In the genomic region with DNA sequence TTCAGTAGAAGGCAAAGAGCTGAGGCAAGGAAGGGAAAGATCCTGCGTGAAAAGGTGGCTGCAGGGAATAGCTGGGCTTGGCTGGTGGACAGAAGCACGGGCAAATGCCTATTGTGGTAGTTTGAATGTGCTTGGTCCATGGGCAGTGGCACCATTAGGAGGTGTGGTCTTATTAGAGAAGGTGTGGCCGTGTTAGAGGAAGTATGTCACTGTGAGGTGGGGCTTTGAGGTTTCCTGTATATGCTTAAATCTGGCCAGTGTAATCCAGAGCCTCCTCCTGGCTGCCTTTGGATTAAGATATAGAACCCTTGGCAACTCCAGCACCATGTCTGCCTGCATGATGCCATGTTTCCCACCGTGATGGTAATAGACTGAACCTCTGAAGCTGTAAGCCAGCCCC, we compare ENCODE assay signal across 27 mouse cellular contexts. TPM values are rescaled to one million over a fixed set of nuclear protein-coding genes. Genes with fewer than 3 reads are reported as not detected.
A peak's percentile ranks its signal among the peaks of the same experiment; 100 is the strongest.
DNase-seq lines count a peak whose midpoint lies in the region; ATAC-seq and TF ChIP-seq lines count a peak whose summit lies in the region.
"Had no signal": no experiment of that assay in that cellular context is flagged by ENCODE, and none has a peak within 500 bp of the region (broad histone marks: within the 10 kb centered on the region; RNA-seq: fewer than 3 reads in every experiment).

No protein-coding gene starts in this region.

- 62% methylated on average over 4 of the region's 4 CpGs for WGBS in lung, postnatal 0 days
- 82% methylated on average over 4 of the region's 4 CpGs for WGBS in embryonic facial prominence, embryonic 10.5 days

- H3K9ac ChIP-seq in lung, postnatal 0 days (replicated peaks; ENCODE audit: low read depth), result no peak overlapping the region
- H3K9ac ChIP-seq: embryonic facial prominence, embryonic 15.5 days; heart, embryonic 13.5 days; hindbrain, embryonic 13.5 days; limb, embryonic 15.5 days; midbrain, embryonic 15.5 days; neural tube, embryonic 13.5 days had no signal

- TF ChIP-seq CTCF in lung, postnatal 0 days (IDR thresholded peaks at IDR 0.05), result no peak

- H3K4me3 ChIP-seq in lung, postnatal 0 days (ENCODE audit: low read depth, low read length), result no peak overlapping the region
- H3K4me3 ChIP-seq in embryonic facial prominence, embryonic 10.5 days, result no peak overlapping the region
- H3K4me3 ChIP-seq: embryonic facial prominence, embryonic 15.5 days; heart, embryonic 13.5 days; hindbrain, embryonic 13.5 days; limb, embryonic 15.5 days; midbrain, embryonic 15.5 days; myocyte; neural tube, embryonic 13.5 days had no signal

- peak; percentile 57; the same call in 1 of the 2 replicates for ATAC-seq in lung, postnatal 0 days
- peak; percentile 88 for ATAC-seq in megakaryocyte, adult 5-6 weeks (ENCODE audit: poor library complexity, severe bottlenecking)
- ATAC-seq: forebrain, embryonic 16.5 days; inflammation-experienced regulatory T-cells, adult 6 months; midbrain, embryonic 15.5 days had no signal

- no peaks in the 10 kb centered on the region for H3K27me3 ChIP-seq in lung, postnatal 0 days (replicated peaks; ENCODE audit: insufficient read depth, low read length)
- no peaks in the 10 kb centered on the region for H3K27me3 ChIP-seq in embryonic facial prominence, embryonic 10.5 days (replicated peaks; ENCODE audit: low read depth, poor library complexity, severe bottlenecking)
- H3K27me3 ChIP-seq: embryonic facial prominence, embryonic 15.5 days; heart, embryonic 13.5 days; hindbrain, embryonic 13.5 days; limb, embryonic 15.5 days; midbrain, embryonic 15.5 days; neural tube, embryonic 13.5 days had no signal

- H3K36me3 ChIP-seq in lung, postnatal 0 days (ENCODE audit: insufficient read depth, low read length), result no peaks in the 10 kb centered on the region
- no peaks in the 10 kb centered on the region for H3K36me3 ChIP-seq in embryonic facial prominence, embryonic 10.5 days (replicated peaks)
- H3K36me3 ChIP-seq: embryonic facial prominence, embryonic 15.5 days; heart, embryonic 13.5 days; hindbrain, embryonic 13.5 days; limb, embryonic 15.5 days; midbrain, embryonic 15.5 days; neural tube, embryonic 13.5 days had no signal

- H3K4me1 ChIP-seq in lung, postnatal 0 days (ENCODE audit: insufficient read depth, low read depth, low read length), result no peaks in the 10 kb centered on the region
- H3K4me1 ChIP-seq in embryonic facial prominence, embryonic 10.5 days, result 0 out of 2 replicates have a peak, but pooled peaks cover 5% of the 10 kb centered on the region
- H3K4me1 ChIP-seq: hindbrain, embryonic 13.5 days; midbrain, embryonic 15.5 days; neural tube, embryonic 13.5 days had no signal

- no peaks in the 10 kb centered on the region for H3K9me3 ChIP-seq in lung, postnatal 0 days (ENCODE audit: low read length)
- H3K9me3 ChIP-seq in embryonic facial prominence, embryonic 10.5 days, result no peaks in the 10 kb centered on the region
- H3K9me3 ChIP-seq: embryonic facial prominence, embryonic 15.5 days; heart, embryonic 13.5 days; hindbrain, embryonic 13.5 days; limb, embryonic 15.5 days; midbrain, embryonic 15.5 days; neural tube, embryonic 13.5 days had no signal

- DNase-seq in lung, postnatal 0 days (ENCODE audit: low spot score), result peak; percentile 27
- DNase-seq in lung, postnatal 14 days, result no peak
- DNase-seq in ZHBTc4 (ENCODE audit: low read depth, low spot score), result peak; percentile 29
- no peak for DNase-seq in kidney, postnatal 25 days
- no peak for DNase-seq in layer of hippocampus, postnatal 36 days
- DNase-seq in embryonic facial prominence, embryonic 10.5 days (ENCODE audit: low spot score), result no peak
- DNase-seq: adrenal gland, adult 2 months; cerebellum, adult 8-10 months; cerebellum, postnatal 36 days; gastrocnemius, postnatal 14 days; heart, adult 18-20 months; kidney, adult 18-20 months; kidney, postnatal 14 days; left cerebral cortex, postnatal 4 days; retina, postnatal 1 day; right cerebral cortex, postnatal 25 days; thymus, postnatal 14 days had no signal

- H3K4me2 ChIP-seq in lung, postnatal 0 days (replicated peaks; ENCODE audit: low read depth, low read length), result no peak overlapping the region
- H3K4me2 ChIP-seq: embryonic facial prominence, embryonic 15.5 days; heart, embryonic 13.5 days; hindbrain, embryonic 13.5 days; limb, embryonic 15.5 days; midbrain, embryonic 15.5 days; neural tube, embryonic 13.5 days had no signal

- no peak overlapping the region for H3K27ac ChIP-seq in lung, postnatal 0 days (ENCODE audit: low read length)
- H3K27ac ChIP-seq in embryonic facial prominence, embryonic 10.5 days (replicated peaks), result no peak overlapping the region
- H3K27ac ChIP-seq: embryonic facial prominence, embryonic 15.5 days; heart, embryonic 13.5 days; hindbrain, embryonic 13.5 days; limb, embryonic 15.5 days; midbrain, embryonic 15.5 days; neural tube, embryonic 13.5 days had no signal

- no peak for TF ChIP-seq EP300 in lung, postnatal 0 days (IDR thresholded peaks at IDR 0.05)

RNA-seq across cellular contexts. Expression of a gene that starts 32.3 kb away (rescaled TPM):
- 21.5 and 21.7 TPM in 2 replicates for polyA plus RNA-seq in lung, postnatal 0 days (2015; fragmentation: Nextera tagmentation; extraction: Ambion mirVana)
- total RNA-seq in megakaryocyte, adult 5-6 weeks (2015), result 13.6 and 22.9 TPM in 2 replicates
- total RNA-seq in megakaryocyte, adult 5-6 weeks (2017), result 33.9 and 38.5 TPM in 2 replicates
- total RNA-seq in layer of hippocampus, postnatal 36 days (2021), result 10 to 100 TPM; 60.0 to 66.0 TPM
- polyA plus RNA-seq in embryonic facial prominence, embryonic 10.5 days (2016; fragmentation: Nextera tagmentation; extraction: Ambion mirVana), result 36.6 and 41.3 TPM in 2 replicates

Comparison
In these comparisons a context has a peak if more than half of its experiments do, and no peak if none do; other contexts are left out.
1. DNase-seq: peak in lung, postnatal 0 days (single experiment) and ZHBTc4 (single experiment); none in lung, postnatal 14 days (single experiment), kidney, postnatal 25 days (0 of 2), layer of hippocampus, postnatal 36 days (0 of 2) and embryonic facial prominence, embryonic 10.5 days (single experiment).